Mouse (Mus musculus) hematopoietic multipotent progenitor cell, adult 10-12 weeks (in vitro differentiated cells): ENCODE measurements around the gene Ptk6. TPM values are rescaled to one million over a fixed set of nuclear protein-coding genes. Genes with fewer than 3 reads are reported as not detected.

Experiments
- polyA plus RNA-seq: library from polyadenylated mRNA; stranded (reverse); fragments of >175 nt; gene quantifications from 2 replicates; pipeline ENCODE4 v1.2.3, GENCODE M21; 2012; ENCODE audit warnings: low replicate concordance

Ptk6 gene
- 0.06 and 0.08 TPM in 2 replicates for polyA plus RNA-seq

DNA sequence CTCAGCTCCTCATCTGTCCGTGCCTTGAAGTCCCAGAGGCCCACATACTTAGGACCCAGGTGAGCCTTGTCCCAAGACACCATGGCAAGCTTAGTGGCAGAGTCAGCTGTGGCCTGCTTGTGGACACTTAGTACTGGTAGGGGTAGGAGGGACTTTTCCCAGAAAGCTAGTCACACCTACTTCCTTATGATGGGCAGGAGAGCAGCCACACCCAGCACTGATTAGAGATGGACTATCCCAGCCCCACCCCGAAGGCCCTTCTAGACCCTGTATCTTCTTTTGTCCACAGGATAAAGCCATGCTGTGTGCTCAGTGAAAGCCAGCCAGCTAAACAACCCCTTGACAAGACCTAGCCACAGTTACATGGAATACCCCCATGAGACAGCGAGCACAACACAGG lies at the start of gene Ptk6:
Gene Ptk6 (minus strand): TSS at position 368 of the 400 bp plus-strand sequence.

DNA sequence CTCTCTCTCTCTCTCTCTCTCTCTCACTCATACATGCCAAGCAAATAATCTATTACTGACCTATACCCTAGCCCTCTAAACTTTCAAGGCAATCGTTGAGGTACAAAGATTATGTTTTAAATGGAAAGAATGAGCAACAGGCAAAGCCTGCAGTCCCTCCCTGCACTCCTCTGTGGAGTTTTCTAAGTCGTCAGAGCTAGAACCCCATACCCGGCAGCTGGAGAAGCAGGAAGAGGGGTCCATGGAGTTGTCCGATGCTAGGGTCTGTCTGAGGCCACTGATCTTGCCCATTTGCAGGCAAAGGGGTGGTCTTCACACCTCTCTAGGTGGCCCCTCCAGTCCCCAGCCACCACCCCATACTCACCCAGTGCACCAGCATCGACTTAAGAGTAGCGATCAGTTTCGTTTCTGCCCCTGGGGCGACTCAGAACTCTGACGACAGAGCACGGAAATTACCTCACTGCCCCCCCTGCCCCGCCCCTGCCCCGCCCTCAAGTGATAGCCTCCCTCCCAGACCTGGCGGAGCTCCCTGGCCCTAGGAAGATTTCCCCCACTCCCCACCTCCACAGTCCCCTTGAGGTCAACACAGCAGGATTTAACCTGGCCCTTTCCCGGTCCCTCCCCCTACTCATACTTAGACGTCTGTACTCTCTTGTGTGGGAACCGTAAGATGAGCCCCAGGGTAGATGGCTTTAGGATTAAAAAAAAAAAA lies 39.2 kb upstream of the Ptk6 start, which contains the start of gene Helz2:
Gene Helz2 (minus strand): TSS at position 426 of the 712 bp plus-strand sequence.

GRCm38 (mm10) chr2:181219538-181220216 lies 17.1 kb upstream of the Ptk6 start, which contains the start of gene Fndc11:
Gene Fndc11, plus strand, starts transcription at chr2:181220013.

DNA sequence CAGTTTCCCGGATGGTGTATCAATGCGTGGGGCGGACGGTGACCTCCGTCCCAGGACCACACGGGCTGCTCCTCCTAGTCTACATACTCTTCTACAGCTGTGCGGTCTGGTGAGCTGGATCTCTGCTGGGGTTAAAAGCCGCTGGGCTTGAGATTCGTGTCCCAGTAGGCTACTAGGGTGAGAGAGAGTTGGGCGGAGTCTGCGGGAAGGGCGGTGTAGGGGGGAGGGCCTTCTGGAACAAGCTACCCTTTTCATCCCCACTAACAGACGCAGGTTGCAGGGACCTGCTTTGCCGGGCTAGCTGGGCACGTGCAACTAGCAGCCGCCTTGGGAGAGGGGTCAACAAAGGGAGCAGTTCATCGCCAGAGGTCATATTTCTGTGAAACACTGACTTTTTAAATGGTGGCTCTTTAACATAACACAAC lies 10.4 kb upstream of the Ptk6 start, which contains the start of gene Srms:
Gene Srms (minus strand): TSS at position 165 of the 425 bp plus-strand sequence.

DNA sequence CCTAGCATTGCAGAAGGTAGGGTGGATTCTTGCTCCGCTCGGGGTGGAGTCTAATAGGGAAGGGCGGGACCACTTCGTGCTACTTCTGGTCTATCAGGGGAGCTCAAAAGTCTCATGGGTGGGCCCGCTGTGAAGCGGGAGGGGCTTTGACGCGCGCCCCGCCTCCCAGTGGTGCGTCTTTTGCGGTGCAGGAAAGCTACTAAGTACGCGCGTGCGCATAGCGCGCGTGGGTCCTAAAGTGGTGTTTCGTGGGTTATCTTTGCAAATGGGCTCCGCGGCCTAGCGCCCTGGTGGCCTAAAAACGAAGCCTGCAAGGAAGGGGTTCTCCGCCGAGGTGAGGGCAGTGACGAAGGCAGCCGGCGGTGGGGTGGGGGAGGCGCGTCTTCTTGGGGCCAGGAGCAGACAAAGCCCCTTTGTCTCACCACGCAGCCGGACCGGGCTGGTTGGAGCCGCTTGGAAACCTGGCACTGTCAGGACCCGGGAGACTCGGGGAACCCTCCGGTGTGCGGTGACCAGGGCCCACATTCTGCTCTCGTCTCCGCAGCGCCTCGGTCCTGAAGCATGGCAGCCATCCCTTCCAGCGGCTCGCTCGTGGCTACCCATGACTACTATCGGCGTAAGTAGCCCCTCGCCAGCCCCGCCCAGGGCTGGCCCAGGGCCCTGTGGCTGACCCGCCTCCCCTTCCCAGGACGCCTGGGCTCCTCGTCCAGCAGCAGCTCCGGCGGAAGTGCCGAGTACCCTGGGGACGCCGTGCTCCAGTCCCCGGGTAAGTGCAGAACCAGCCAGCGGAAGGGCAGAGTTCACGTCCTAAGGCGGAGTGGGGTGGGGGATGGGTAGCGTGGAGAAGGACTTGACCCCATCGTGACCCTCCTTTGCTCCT lies 15.2 kb downstream of the Ptk6 start, which contains the start of gene Ppdpf:
Gene Ppdpf (plus strand): TSS at position 127 of the 880 bp plus-strand sequence.

GRCm38 (mm10) chr2:181156248-181157121 lies 46.1 kb downstream of the Ptk6 start, which contains the start of gene Eef1a2:
Gene Eef1a2, minus strand, starts transcription at chr2:181157014.

Other genes starting within 250 kb of the Ptk6 start
- gene Nkain4, start 248.1 kb downstream of the Ptk6 start, polyA plus RNA-seq, result not detected in 2 replicates
- 23.5 and 47.7 TPM in 2 replicates for gene Arfgap1, start 235.6 kb downstream of the Ptk6 start, polyA plus RNA-seq
- gene Col20a1, start 216.3 kb downstream of the Ptk6 start, polyA plus RNA-seq, result 7.5 and 24.6 TPM in 2 replicates
- not detected in 2 replicates for gene Chrna4, start 159.2 kb downstream of the Ptk6 start, polyA plus RNA-seq
- not detected in 2 replicates for gene Kcnq2, start 67.5 kb downstream of the Ptk6 start, polyA plus RNA-seq
- not detected in 2 replicates for gene Eef1a2, start 45.8 kb downstream of the Ptk6 start, polyA plus RNA-seq
- 459 and 1,010 TPM in 2 replicates for gene Ppdpf, start 15.5 kb downstream of the Ptk6 start, polyA plus RNA-seq
- 0.58 and 2.5 TPM in 2 replicates for gene Srms, start 10.4 kb upstream of the Ptk6 start, polyA plus RNA-seq
- 1.9 and 3.0 TPM in 2 replicates for gene Fndc11, start 17.2 kb upstream of the Ptk6 start, polyA plus RNA-seq
- 66.7 and 97.7 TPM in 2 replicates for gene Helz2, start 39.2 kb upstream of the Ptk6 start, polyA plus RNA-seq
- gene Gmeb2, start 85.2 kb upstream of the Ptk6 start, polyA plus RNA-seq, result 26.1 and 30.2 TPM in 2 replicates
- 0.20 TPM in 1 of 2 replicates, not detected in the other for gene Stmn3, start 111.7 kb upstream of the Ptk6 start, polyA plus RNA-seq
- 9.2 and 18.9 TPM in 2 replicates for gene Rtel1, start 117.0 kb upstream of the Ptk6 start, polyA plus RNA-seq
- gene Zgpat, start 162.1 kb upstream of the Ptk6 start, polyA plus RNA-seq, result 46.2 and 56.1 TPM in 2 replicates
- gene Arfrp1, start 162.6 kb upstream of the Ptk6 start, polyA plus RNA-seq, result 22.8 and 30.5 TPM in 2 replicates
- gene Lime1, start 177.3 kb upstream of the Ptk6 start, polyA plus RNA-seq, result 123 and 175 TPM in 2 replicates